Mouse (Mus musculus) gastrocnemius, adult 2 months (tissue): ENCODE measurements around the gene Zcchc7. TPM values are rescaled to one million over a fixed set of nuclear protein-coding genes. Genes with fewer than 3 reads are reported as not detected.

Experiments
- DNase-seq: peaks from one replicate; pipeline ENCODE4 v3.0.0; 2022
- H3K27ac ChIP-seq: fragments of 200-600 bp; 2 replicates; pipeline ENCODE4 v1.8.1; 2022; ENCODE audit warnings: mild to moderate bottlenecking
- H3K4me3 ChIP-seq: fragments of 200-600 bp; 2 replicates; pipeline ENCODE4 v1.8.1; 2022; ENCODE audit warnings: mild to moderate bottlenecking, moderate library complexity
- CTCF ChIP-seq: fragments of 200-600 bp; IDR thresholded peaks from 2 replicates; pipeline ENCODE4 v1.8.1; 2022; ENCODE audit warnings: antibody characterized with exemption, mild to moderate bottlenecking, moderate library complexity
- intact Hi-C: fragments of 180-260 bp; cut with DNase I; formaldehyde crosslinking; loops from one replicate; pipeline ENCODE4 v1.15.1; 2025
- long read RNA-seq, 2 experiments: library from polyadenylated mRNA; stranded (forward); transcript quantifications; one replicate each; pipeline ENCODE4 v2.0.0; 2021
- total RNA-seq, 2 experiments: library from RNA; stranded (reverse); gene quantifications; 2 replicates each; pipeline ENCODE4 v1.2.3; 2021

Gene Zcchc7
- 10 to 100 TPM; 20.4 to 20.8 TPM for total RNA-seq
- long read RNA-seq, experiment 1, full-length matches to known transcripts: 3 of 3 reads
- long read RNA-seq, experiment 1, partial matches to known transcripts: 0 of 3 reads
- long read RNA-seq, experiment 1, other reads (novel, unspliced or antisense): 0 of 3 reads
- long read RNA-seq, experiment 2, partial matches to known transcripts: 0 of 1 reads
- long read RNA-seq, experiment 2, other reads (novel, unspliced or antisense): 0 of 1 reads

GRCm38 (mm10) chr4:44755553-44756133 is at the start of gene Zcchc7:
Zcchc7 (plus strand) TSS chr4:44755877.
- Histone ChIP-seq H3K4me3 (peak within 1 kb of the TSS; percentile 88), H3K27ac (peak within 1 kb of the TSS; percentile 96)
- intact Hi-C loops: loop anchor here (10.0 kb wide), 1 partner anchor 149 kb away; no protein-coding TSS in a partner anchor
- no peak for TF ChIP-seq CTCF
- DNase-seq: no peak

GRCm38 (mm10) chr4:44705967-44706366 is 49.7 kb upstream of the Zcchc7 start:
- Histone ChIP-seq H3K4me3 (no peak overlapping the region), H3K27ac (no peak overlapping the region)
- intact Hi-C loops: no loop called here
- DNase-seq: no peak
- no peak for TF ChIP-seq CTCF

GRCm38 (mm10) chr4:44706865-44707264 is 48.8 kb upstream of the Zcchc7 start:
- Histone ChIP-seq H3K4me3 (no peak overlapping the region), H3K27ac (no peak overlapping the region)
- no peak for DNase-seq
- intact Hi-C loops: no loop called here
- no peak for TF ChIP-seq CTCF

- intact Hi-C loops: no loop called here
Measured at GRCm38 (mm10) chr4:44708311-44708710, 47.4 kb upstream of the Zcchc7 start.

GRCm38 (mm10) chr4:44709091-44709695 is 46.5 kb upstream of the Zcchc7 start:
- H3K27ac ChIP-seq: no peak overlapping the region
- DNase-seq: no peak
- intact Hi-C loops: no loop called here
- TF ChIP-seq CTCF: no peak
- H3K4me3 ChIP-seq: no peak overlapping the region

More at GRCm38 (mm10) chr4:44708311-44708710, 47.4 kb upstream of the Zcchc7 start:
- no peak for TF ChIP-seq CTCF
- H3K27ac ChIP-seq: no peak overlapping the region
- no peak overlapping the region for H3K4me3 ChIP-seq
- no peak for DNase-seq

- no peak for TF ChIP-seq CTCF
- intact Hi-C loops: no loop called here
- Histone ChIP-seq H3K4me3 (0 out of 2 replicates have a peak within 1 kb of the TSS, but pooled peaks have one; percentile 7), H3K27ac (no peak within 1 kb of the TSS)
- DNase-seq: no peak
Measured at GRCm38 (mm10) chr4:44709740-44710700, 45.7 kb upstream of the Zcchc7 start, which contains the start of gene Pax5. Pax5 (minus strand) TSS chr4:44710487.

- 0 out of 2 replicates have a peak overlapping the region, but pooled peaks have one; percentile 7 for H3K4me3 ChIP-seq
- TF ChIP-seq CTCF: no peak
- DNase-seq: no peak
- intact Hi-C loops: no loop called here
- no peak overlapping the region for H3K27ac ChIP-seq
Measured at GRCm38 (mm10) chr4:44710701-44711097, 45.0 kb upstream of the Zcchc7 start.

- Histone ChIP-seq H3K4me3 (no peak overlapping the region), H3K27ac (no peak overlapping the region)
- no peak for TF ChIP-seq CTCF
- no peak for DNase-seq
- intact Hi-C loops: no loop called here
Measured at GRCm38 (mm10) chr4:44711136-44711900, 44.4 kb upstream of the Zcchc7 start.

GRCm38 (mm10) chr4:44712051-44712700 is 43.5 kb upstream of the Zcchc7 start:
- no peak overlapping the region for H3K27ac ChIP-seq
- intact Hi-C loops: no loop called here
- H3K4me3 ChIP-seq: peak overlapping the region; percentile 38
- TF ChIP-seq CTCF: no peak
- DNase-seq: no peak

- Histone ChIP-seq H3K4me3 (peak overlapping the region; percentile 39), H3K27ac (no peak overlapping the region)
- no peak for TF ChIP-seq CTCF
- no peak for DNase-seq
- intact Hi-C loops: no loop called here
Measured at GRCm38 (mm10) chr4:44712786-44713553, 42.7 kb upstream of the Zcchc7 start.
